Mouse (Mus musculus) megakaryocyte, adult 5-6 weeks (primary cell): ENCODE data around the gene Prkci. TPM values are rescaled to one million over a fixed set of nuclear protein-coding genes. Genes with fewer than 3 reads are reported as not detected.

Experiments
- ATAC-seq: 2 replicates; pipeline ENCODE4 v1.8.0; 2016; ENCODE audit warnings: mild to moderate bottlenecking, inconsistent platforms; ENCODE audit not compliant: poor library complexity, severe bottlenecking
- total RNA-seq, 2 experiments: library from RNA; stranded (forward) in 1 of 2; stranded (reverse) in 1 of 2; fragments of 153-499, 151-499 nt in 1 of 2; fragments of 221-1000, 200-1000 nt in 1 of 2; gene quantifications; 2 replicates each; pipeline versions ENCODE4 v1.2.3 to v1.2.4; 2015 to 2017

The Prkci gene
- total RNA-seq, 2 experiments from 2014 or later: 12.4 to 19.9 TPM

GRCm38 (mm10) chr3:30993066-30993573 is 2.4 kb upstream of the Prkci start:
- no peak for ATAC-seq

DNA sequence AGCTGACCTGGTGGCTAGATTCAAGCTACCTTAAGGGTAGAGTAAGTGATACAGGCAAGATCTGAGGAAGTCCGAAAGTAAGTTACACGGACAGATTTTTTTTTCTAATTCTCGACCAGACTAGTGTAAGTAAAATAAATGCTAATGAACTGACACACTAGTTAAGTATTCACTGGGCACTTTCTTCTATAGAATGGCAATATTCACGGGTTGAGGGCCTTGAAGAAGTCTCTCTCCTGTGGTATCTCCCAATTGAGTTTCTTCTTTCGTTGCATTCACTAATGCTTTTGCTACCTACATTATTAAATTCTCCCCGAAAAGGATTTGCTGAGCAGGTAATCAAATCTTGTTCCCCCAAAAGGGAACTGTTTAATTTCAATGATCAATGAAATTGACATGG is 688 bp upstream of the Prkci start:
- ATAC-seq: no peak

DNA sequence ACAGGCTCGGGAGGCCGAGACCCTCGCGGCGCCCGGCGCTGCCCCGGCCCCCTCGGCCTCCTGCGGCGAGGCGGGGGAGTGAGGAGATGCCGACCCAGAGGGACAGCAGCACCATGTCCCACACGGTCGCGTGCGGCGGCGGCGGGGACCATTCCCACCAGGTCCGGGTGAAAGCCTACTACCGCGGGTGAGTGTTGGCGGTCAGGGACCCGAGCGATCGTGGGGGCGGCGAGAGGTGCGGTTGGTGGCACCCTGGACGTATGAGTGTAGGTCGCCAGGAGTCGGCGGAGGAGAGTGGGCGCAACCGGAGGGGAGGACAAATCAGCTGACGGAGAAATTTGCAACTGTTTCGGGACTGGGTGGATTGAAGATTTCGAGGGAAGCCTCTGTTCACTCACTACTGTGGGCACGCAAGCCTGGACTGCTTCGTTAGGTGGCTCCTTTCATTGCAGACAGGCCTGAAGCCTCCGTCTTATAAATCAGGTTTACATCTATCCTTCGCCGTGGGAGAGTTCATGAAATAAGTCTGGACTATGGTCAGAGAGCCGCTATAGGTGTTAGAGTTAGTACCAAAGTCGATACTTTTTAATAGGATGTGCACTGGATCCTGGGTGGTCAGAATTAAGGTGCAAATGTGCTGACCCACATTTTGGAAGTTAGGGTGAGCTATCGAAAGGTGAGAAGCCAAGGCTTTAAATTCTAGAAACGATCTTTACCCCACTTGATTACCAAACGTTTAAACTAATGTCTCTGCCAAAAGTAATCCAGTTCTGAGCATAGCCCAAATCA is 546 bp downstream of the Prkci start:
- peak; percentile 6 for ATAC-seq

- ATAC-seq: no peak
Observed at GRCm38 (mm10) chr3:30996688-30997014, 1.1 kb downstream of the Prkci start.

- no peak for ATAC-seq
Observed at GRCm38 (mm10) chr3:30999401-31000017, 4.0 kb downstream of the Prkci start.

GRCm38 (mm10) chr3:31000018-31000407 is 4.5 kb downstream of the Prkci start:
- ATAC-seq: no peak

- no peak for ATAC-seq
Observed at GRCm38 (mm10) chr3:31001048-31001676, 5.6 kb downstream of the Prkci start.

GRCm38 (mm10) chr3:31004320-31005209 is 9.0 kb downstream of the Prkci start:
- ATAC-seq: no peak

- ATAC-seq: no peak
Observed at GRCm38 (mm10) chr3:31014374-31014773, 18.8 kb downstream of the Prkci start.

GRCm38 (mm10) chr3:31015682-31016443 is 20.3 kb downstream of the Prkci start:
- no peak for ATAC-seq

DNA sequence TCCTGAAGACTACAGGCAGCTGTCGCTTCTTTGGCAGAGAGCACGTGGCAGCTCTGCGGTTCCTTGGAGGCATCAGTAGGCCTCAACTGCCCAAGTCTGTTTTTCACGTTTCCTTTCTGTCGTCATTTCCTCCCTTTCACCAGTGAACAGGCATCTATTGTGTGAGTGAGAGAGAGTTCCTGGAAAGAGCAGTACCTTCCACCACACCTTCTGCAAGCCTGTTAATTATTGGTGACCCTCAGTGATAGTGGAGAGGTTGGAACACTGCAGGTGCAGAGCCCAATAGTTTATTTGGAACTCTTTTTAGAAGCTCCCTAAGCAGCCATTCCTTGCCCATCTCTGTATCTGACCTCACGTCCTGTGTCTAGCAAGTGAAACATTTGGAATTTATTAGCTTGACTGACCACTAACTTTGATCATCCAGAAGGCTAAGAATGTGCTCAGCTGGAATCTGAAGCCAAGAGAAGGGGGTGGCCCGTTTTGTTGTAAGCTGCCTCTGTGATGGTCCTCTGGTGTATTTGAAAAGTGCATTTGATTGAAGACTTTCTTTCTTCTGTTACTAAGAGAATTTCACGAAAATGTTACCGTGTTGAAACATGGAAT is 21.1 kb downstream of the Prkci start:
- ATAC-seq: peak; percentile 78

- ATAC-seq: no peak
Observed at GRCm38 (mm10) chr3:31017652-31018051, 22.1 kb downstream of the Prkci start.

DNA sequence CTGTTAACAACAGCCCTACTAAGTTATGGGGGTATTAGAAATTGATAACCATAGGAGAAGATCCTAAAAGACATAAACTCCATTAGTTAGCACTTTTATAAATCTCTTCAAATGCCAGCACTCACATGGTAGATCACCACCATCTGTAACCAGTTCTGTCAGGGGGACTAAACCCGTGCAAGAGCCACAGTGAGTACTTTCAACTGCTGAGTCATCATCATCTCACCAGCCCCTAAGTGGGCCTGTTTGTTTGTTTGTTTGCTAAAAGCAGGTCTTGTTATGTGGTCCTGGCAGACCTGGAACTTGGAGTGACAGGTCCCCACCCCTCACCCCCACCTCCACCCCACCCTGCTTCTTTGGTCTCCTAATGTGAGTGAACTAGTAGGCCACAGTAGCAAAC is 23.7 kb downstream of the Prkci start:
- ATAC-seq: no peak

DNA sequence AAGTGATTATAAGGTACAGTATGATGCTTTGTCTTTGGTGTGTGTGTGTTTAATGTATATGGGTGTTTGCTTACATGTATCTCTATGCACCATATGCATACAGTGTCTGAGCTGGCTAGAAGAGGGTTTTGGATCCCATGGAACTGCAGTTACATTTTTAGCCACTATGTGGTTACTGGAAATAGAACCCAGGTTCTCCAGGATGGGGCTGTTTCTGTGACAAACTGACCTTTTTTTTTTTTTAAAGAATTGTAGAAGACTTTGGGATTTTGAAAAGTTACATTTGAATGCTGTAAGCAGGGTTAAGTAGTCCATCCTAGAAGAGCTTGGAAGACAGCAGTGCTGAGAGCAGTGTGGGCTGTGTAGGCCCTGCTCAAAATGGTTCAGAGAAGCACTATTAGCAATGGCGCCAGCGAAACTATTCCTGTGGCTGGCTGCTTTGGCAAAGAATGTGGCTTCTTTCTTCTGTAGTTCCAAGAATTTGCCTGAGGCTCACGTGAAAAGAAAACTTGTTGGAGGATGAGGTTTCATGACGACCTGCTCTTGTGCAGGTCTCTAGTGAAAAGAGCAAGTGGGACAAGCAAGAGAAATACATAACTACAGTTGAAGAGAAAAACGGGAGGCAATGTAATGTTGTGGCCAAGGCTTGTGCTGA is 24.4 kb downstream of the Prkci start:
- ATAC-seq: no peak

DNA sequence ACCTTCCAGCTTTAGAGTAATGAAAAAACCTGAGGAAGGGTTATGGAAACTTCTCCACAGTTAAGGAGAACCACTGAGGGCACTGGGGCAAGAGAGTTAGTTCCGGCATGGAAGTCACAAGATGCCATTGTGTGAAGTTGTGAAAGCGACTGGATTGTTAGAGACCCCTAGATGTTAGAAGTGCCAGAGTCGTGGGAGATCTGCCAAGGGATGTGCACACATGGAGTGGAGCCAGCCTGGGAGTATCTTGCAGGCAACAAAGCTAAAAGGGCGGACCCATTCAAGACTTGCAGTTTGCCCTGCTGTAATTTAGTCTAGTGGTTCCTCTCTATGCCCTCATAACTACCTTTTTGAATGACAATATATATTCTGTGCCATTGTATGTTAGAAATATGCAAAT is 25.1 kb downstream of the Prkci start:
- no peak for ATAC-seq

DNA sequence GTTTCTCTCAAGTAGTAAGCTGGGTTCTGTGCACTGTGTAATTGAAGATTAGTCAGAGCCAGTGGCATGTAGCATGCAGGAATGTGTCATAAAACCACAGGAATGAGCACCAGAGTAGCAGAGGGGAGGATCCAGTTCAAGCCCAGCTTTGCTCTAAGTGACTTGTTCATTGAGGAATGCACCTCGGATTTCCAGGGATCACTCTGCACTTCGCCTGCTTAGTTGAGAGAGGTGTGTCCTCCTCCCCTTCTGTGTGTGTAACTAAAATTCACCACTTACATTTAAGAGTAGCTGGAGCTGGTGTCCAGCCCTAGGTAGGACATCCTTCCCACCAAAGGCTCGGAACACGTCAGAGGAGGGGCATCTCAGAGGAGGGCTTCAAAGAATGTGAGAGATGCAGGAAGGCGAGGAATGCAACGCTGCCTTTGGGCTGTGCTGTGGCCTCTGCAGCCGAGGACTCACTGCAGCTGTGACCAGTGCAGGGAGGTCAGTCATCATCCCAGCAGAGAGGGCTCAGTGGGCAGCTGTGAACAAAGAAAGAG is 27.4 kb downstream of the Prkci start:
- no peak for ATAC-seq

DNA sequence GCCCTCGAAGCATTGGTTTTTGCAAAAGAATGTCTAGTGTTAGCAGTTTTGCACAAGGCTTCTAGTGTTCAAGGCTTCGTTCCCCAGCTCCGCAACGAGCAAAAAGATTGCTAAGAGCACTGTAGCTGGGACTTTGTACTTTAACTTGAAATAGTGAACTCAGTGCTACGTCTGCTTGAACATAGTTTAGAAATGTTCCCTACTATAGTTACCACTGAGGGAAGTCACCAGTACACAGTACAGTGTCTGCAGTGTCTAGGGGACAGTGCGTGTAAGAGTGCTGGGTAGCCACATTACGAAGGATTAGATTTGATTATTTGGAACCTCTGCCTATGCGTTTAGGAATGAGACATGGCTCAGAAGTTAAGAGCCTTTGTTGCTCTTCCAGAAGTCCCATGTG is 32.2 kb downstream of the Prkci start:
- ATAC-seq: no peak

GRCm38 (mm10) chr3:31031621-31032020 is 36.1 kb downstream of the Prkci start:
- no peak for ATAC-seq

DNA sequence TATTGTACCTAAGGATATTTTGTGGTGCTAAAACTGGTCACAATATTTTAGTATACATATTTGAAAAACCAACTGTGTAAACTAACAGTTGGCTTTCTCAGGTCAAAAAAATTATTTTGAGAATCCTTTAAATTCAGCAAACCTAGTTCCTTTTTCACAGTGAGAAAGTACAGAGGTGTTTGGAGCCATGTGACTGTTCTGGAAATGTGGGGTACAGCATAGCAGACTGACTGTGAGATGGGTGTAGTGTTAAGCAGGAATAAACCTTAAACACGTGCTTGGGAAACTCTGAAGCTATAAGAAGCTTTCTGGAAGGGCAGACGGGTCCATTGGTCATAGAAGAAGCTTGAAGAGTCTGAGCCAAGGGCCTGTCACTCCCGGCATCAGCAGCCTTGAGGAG is 38.1 kb downstream of the Prkci start:
- no peak for ATAC-seq
